Mouse (Mus musculus): ENCODE measurements around the gene Catsper3. TPM values are rescaled to one million over a fixed set of nuclear protein-coding genes. Genes with fewer than 3 reads are reported as not detected.

The Catsper3 gene
- total and polyA plus RNA-seq, 3 experiments, result not detected

GRCm38 (mm10) chr13:55775056-55775455 is 9.3 kb upstream of the Catsper3 start:
- no peaks in the 10 kb centered on the region for H3K9me3 ChIP-seq (replicated peaks; ENCODE audit: insufficient read depth, low read length)
- H3K27me3 ChIP-seq (ENCODE audit: control insufficient read depth in 1 of 2, insufficient read depth in 2 of 2, low read length in 2 of 2), result no peaks in the 10 kb centered on the region
- no peaks in the 10 kb centered on the region for H3K36me3 ChIP-seq (ENCODE audit: control insufficient read depth in 1 of 2, insufficient read depth in 2 of 2, low read length in 2 of 2)
- no peak overlapping the region for H3K4me3 ChIP-seq (ENCODE audit: control insufficient read depth in 1 of 2, insufficient read depth in 1 of 2, low read depth in 2 of 2, low read length in 2 of 2)
- DNase-seq (ENCODE audit: low read depth, low spot score), result no peak
- no peak overlapping the region for H3K27ac ChIP-seq (ENCODE audit: control insufficient read depth, low read depth, low read length)
- H3K4me1 ChIP-seq (ENCODE audit: control insufficient read depth in 1 of 2, insufficient read depth in 2 of 2, low read length in 2 of 2), result no peaks in the 10 kb centered on the region
- no peak overlapping the region for H3K9ac ChIP-seq (ENCODE audit: control insufficient read depth, low read depth, low read length, poor library complexity, severe bottlenecking)
- TF ChIP-seq EP300 (IDR thresholded peaks at IDR 0.05; ENCODE audit: low read depth in 1 of 2, low read length in 2 of 2) (no peak), MEF2A (IDR thresholded peaks at IDR 0.05; ENCODE audit: extremely low read depth, insufficient replicate concordance, low read depth, low read length, poor library complexity, severe bottlenecking) (no peak), ZNF384 (IDR thresholded peaks at IDR 0.05; ENCODE audit: low read depth, low read length) (no peak), USF2 (IDR thresholded peaks at IDR 0.05; ENCODE audit: borderline replicate concordance in 1 of 2, insufficient read depth in 1 of 2, low read depth in 1 of 2, low read length in 2 of 2) (no peak), ZC3H11A (IDR thresholded peaks at IDR 0.05; ENCODE audit: low read depth, low read length) (no peak), E2F4 (IDR thresholded peaks at IDR 0.05; ENCODE audit: borderline replicate concordance, low read depth, low read length) (no peak), SMC3 (IDR thresholded peaks at IDR 0.05; ENCODE audit: low read depth, low read length) (no peak), KAT2A (conservative IDR thresholded peaks at IDR 0.05; ENCODE audit: low read depth, low read length) (no peak), MAFK (IDR thresholded peaks at IDR 0.05; ENCODE audit: borderline replicate concordance, low read depth, low read length) (no peak), MXI1 (IDR thresholded peaks at IDR 0.05; ENCODE audit: low read depth, low read length) (no peak), RCOR1 (IDR thresholded peaks at IDR 0.05; ENCODE audit: low read depth, low read length) (no peak), ZMIZ1 (IDR thresholded peaks at IDR 0.05; ENCODE audit: low read depth, low read length) (no peak), POLR2AphosphoS5 (IDR thresholded peaks at IDR 0.05; ENCODE audit: borderline replicate concordance, low read depth, low read length) (no peak), JUND (IDR thresholded peaks at IDR 0.05; ENCODE audit: low read depth, low read length) (no peak), TAL1 (IDR thresholded peaks at IDR 0.05; ENCODE audit: low read length) (no peak), ELF1 (IDR thresholded peaks at IDR 0.05; ENCODE audit: low read depth, low read length) (no peak), POLR2AphosphoS2 (IDR thresholded peaks at IDR 0.05; ENCODE audit: low read length) (no peak), RAD21 (IDR thresholded peaks at IDR 0.05; ENCODE audit: low read depth, low read length) (no peak), ZKSCAN1 (IDR thresholded peaks at IDR 0.05; ENCODE audit: low read depth, low read length) (no peak), MAZ (IDR thresholded peaks at IDR 0.05; ENCODE audit: low read depth, low read length) (no peak)
- H3K79me2 ChIP-seq (ENCODE audit: control insufficient read depth, insufficient read depth, low read length, poor library complexity), result no peaks in the 10 kb centered on the region

GRCm38 (mm10) chr13:55786120-55786519 is 1.8 kb downstream of the Catsper3 start:
- Histone ChIP-seq H3K36me3 (ENCODE audit: control insufficient read depth in 1 of 2, insufficient read depth in 2 of 2, low read length in 2 of 2) (no peaks in the 10 kb centered on the region), H3K79me2 (ENCODE audit: control insufficient read depth, insufficient read depth, low read length, poor library complexity) (no peaks in the 10 kb centered on the region), H3K4me3 (ENCODE audit: control insufficient read depth in 1 of 2, insufficient read depth in 1 of 2, low read depth in 2 of 2, low read length in 2 of 2) (no peak overlapping the region), H3K27ac (ENCODE audit: control insufficient read depth, low read depth, low read length) (no peak overlapping the region), H3K27me3 (ENCODE audit: control insufficient read depth in 1 of 2, insufficient read depth in 2 of 2, low read length in 2 of 2) (no peaks in the 10 kb centered on the region), H3K9me3 (replicated peaks; ENCODE audit: insufficient read depth, low read length) (no peaks in the 10 kb centered on the region), H3K4me1 (ENCODE audit: control insufficient read depth in 1 of 2, insufficient read depth in 2 of 2, low read length in 2 of 2) (no peaks in the 10 kb centered on the region), H3K9ac (ENCODE audit: control insufficient read depth, low read depth, low read length, poor library complexity, severe bottlenecking) (no peak overlapping the region)
- no peak for DNase-seq (ENCODE audit: low read depth, low spot score)
- TF ChIP-seq BHLHE40 (IDR thresholded peaks at IDR 0.05; ENCODE audit: borderline replicate concordance, low read depth, low read length) (no peak), GABPA (IDR thresholded peaks at IDR 0.05; ENCODE audit: low read depth, low read length) (no peak), POLR2AphosphoS5 (IDR thresholded peaks at IDR 0.05; ENCODE audit: borderline replicate concordance, low read depth, low read length) (no peak), TCF12 (IDR thresholded peaks at IDR 0.05; ENCODE audit: low read depth, low read length) (no peak), NELFE (IDR thresholded peaks at IDR 0.05; ENCODE audit: low read depth, low read length) (no peak), GATA1 (IDR thresholded peaks at IDR 0.05; ENCODE audit: low read depth, low read length) (no peak), ZKSCAN1 (IDR thresholded peaks at IDR 0.05; ENCODE audit: low read depth, low read length) (no peak), CHD1 (IDR thresholded peaks at IDR 0.05; ENCODE audit: low read depth, low read length) (no peak), MYB (IDR thresholded peaks at IDR 0.05; ENCODE audit: low read depth, low read length) (no peak), MEF2A (IDR thresholded peaks at IDR 0.05; ENCODE audit: extremely low read depth, insufficient replicate concordance, low read depth, low read length, poor library complexity, severe bottlenecking) (no peak), POLR2A (IDR thresholded peaks at IDR 0.05; ENCODE audit: control insufficient read depth in 1 of 2, insufficient read depth in 1 of 2, low read depth in 1 of 2, low read length in 2 of 2, poor library complexity in 1 of 2) (no peak), POLR2AphosphoS2 (IDR thresholded peaks at IDR 0.05; ENCODE audit: low read length) (no peak), MXI1 (IDR thresholded peaks at IDR 0.05; ENCODE audit: low read depth, low read length) (no peak), KAT2A (conservative IDR thresholded peaks at IDR 0.05; ENCODE audit: low read depth, low read length) (no peak), RAD21 (IDR thresholded peaks at IDR 0.05; ENCODE audit: low read depth, low read length) (no peak), MAFK (IDR thresholded peaks at IDR 0.05; ENCODE audit: borderline replicate concordance, low read depth, low read length) (no peak), ZNF384 (IDR thresholded peaks at IDR 0.05; ENCODE audit: low read depth, low read length) (no peak)

Data from MEL (cell line).